26 mouse cellular contexts compared by ENCODE assay signal in the genomic region with DNA sequence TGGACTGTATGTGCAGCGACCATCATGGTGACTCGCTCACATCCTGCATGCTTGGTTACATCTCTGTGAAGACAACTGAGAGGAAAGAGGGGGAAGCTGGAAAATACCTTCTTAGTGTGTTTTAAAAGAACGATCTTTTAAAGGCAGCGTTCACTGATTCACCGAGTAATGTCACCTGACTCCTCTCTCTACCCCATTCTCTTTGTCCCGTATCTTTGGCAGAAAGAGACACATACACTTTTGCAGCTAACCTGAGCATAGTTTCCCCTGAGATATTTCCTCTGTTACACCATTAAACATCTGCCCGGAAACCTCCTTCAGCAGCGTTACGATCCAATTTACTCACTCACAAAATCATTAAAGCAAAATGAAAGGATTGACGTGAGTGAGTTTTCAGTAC.
DNase-seq lines count a peak whose midpoint lies in the region; ATAC-seq and TF ChIP-seq lines count a peak whose summit lies in the region.
"Had no signal": no experiment of that assay in that cellular context is flagged by ENCODE, and none has a peak within 500 bp of the region (broad histone marks: within the 10 kb centered on the region; RNA-seq: fewer than 3 reads in every experiment).

No protein-coding gene starts in this region.

- DNase-seq in forebrain, postnatal 0 days: no peak
- peak; percentile 25 for DNase-seq in 416B (ENCODE audit: low read depth)
- DNase-seq in hindbrain, postnatal 0 days (ENCODE audit: low spot score): peak; percentile 6
- DNase-seq in midbrain, postnatal 0 days (ENCODE audit: low spot score): peak; percentile 12
- DNase-seq in layer of hippocampus, adult 8-10 months (ENCODE audit: low spot score in 2 of 2): no peak
- DNase-seq in gastrocnemius, postnatal 4 days (ENCODE audit: low spot score in 2 of 2): no peak
- no peak for DNase-seq in ovary, adult 18-20 months (ENCODE audit: low spot score)
- DNase-seq: adrenal gland, postnatal 14 days; cerebellum, adult 8-10 months; cerebellum, postnatal 36 days; embryo, embryonic 11 days; gastrocnemius, postnatal 25 days; heart, adult 2 months; heart, postnatal 14 days; kidney, adult 2 months; kidney, postnatal 14 days; liver, postnatal 0 days; lung, postnatal 10 days; thymus, adult 2 months had no signal

- H3K4me2 ChIP-seq in forebrain, postnatal 0 days (ENCODE audit: low read depth): 0 out of 2 replicates have a peak overlapping the region, but pooled peaks have one; percentile 8
- H3K4me2 ChIP-seq in forebrain, embryonic 12.5 days: no peak overlapping the region
- peak overlapping the region; percentile 24 for H3K4me2 ChIP-seq in hindbrain, postnatal 0 days (ENCODE audit: low read depth, low read length)
- peak overlapping the region; percentile 38 for H3K4me2 ChIP-seq in midbrain, postnatal 0 days (ENCODE audit: low read depth, low read length, poor library complexity, severe bottlenecking)
- H3K4me2 ChIP-seq: heart, embryonic 13.5 days; limb, embryonic 12.5 days; liver, embryonic 11.5 days had no signal

- peak overlapping the region; percentile 10; the same call in 1 of the 2 replicates for H3K9ac ChIP-seq in forebrain, postnatal 0 days
- no peak overlapping the region for H3K9ac ChIP-seq in forebrain, embryonic 12.5 days
- 0 out of 2 replicates have a peak overlapping the region, but pooled peaks have one; percentile 6 for H3K9ac ChIP-seq in hindbrain, postnatal 0 days (replicated peaks; ENCODE audit: low read length)
- H3K9ac ChIP-seq in midbrain, postnatal 0 days (replicated peaks; ENCODE audit: low read length, poor library complexity, severe bottlenecking): peak overlapping the region; percentile 52; the same call in 1 of the 2 replicates
- H3K9ac ChIP-seq: heart, embryonic 13.5 days; limb, embryonic 12.5 days; liver, postnatal 0 days had no signal

- H3K27me3 ChIP-seq in forebrain, postnatal 0 days (ENCODE audit: insufficient read depth, low read length): no peaks in the 10 kb centered on the region
- no peaks in the 10 kb centered on the region for H3K27me3 ChIP-seq in forebrain, embryonic 12.5 days
- H3K27me3 ChIP-seq in hindbrain, postnatal 0 days (ENCODE audit: insufficient read depth, low read length): no peaks in the 10 kb centered on the region
- H3K27me3 ChIP-seq in midbrain, postnatal 0 days (ENCODE audit: insufficient read depth, low read length): no peaks in the 10 kb centered on the region
- H3K27me3 ChIP-seq: heart, embryonic 13.5 days; limb, embryonic 12.5 days had no signal

- H3K4me3 ChIP-seq in forebrain, postnatal 0 days (ENCODE audit: low read depth, low read length): no peak overlapping the region
- no peak overlapping the region for H3K4me3 ChIP-seq in forebrain, embryonic 12.5 days (replicated peaks)
- H3K4me3 ChIP-seq in hindbrain, postnatal 0 days (ENCODE audit: low read length): peak overlapping the region; percentile 0
- peak overlapping the region; percentile 25 for H3K4me3 ChIP-seq in midbrain, postnatal 0 days (ENCODE audit: low read depth, low read length)
- H3K4me3 ChIP-seq: heart, adult 2 months; heart, embryonic 13.5 days; limb, embryonic 12.5 days had no signal

- H3K4me1 ChIP-seq in forebrain, postnatal 0 days (ENCODE audit: insufficient read depth): no peaks in the 10 kb centered on the region
- no peaks in the 10 kb centered on the region for H3K4me1 ChIP-seq in forebrain, embryonic 12.5 days
- no peaks in the 10 kb centered on the region for H3K4me1 ChIP-seq in hindbrain, postnatal 0 days (ENCODE audit: insufficient read depth, low read length)
- H3K4me1 ChIP-seq in midbrain, postnatal 0 days (ENCODE audit: insufficient read depth, low read length): no peaks in the 10 kb centered on the region
- H3K4me1 ChIP-seq: heart, embryonic 13.5 days; limb, embryonic 12.5 days had no signal

- no peaks in the 10 kb centered on the region for H3K36me3 ChIP-seq in forebrain, postnatal 0 days (ENCODE audit: insufficient read depth)
- H3K36me3 ChIP-seq in forebrain, embryonic 12.5 days (replicated peaks): no peaks in the 10 kb centered on the region
- H3K36me3 ChIP-seq in hindbrain, postnatal 0 days (ENCODE audit: insufficient read depth, low read length): no peaks in the 10 kb centered on the region
- no peaks in the 10 kb centered on the region for H3K36me3 ChIP-seq in midbrain, postnatal 0 days (ENCODE audit: insufficient read depth, low read length)
- H3K36me3 ChIP-seq: heart, embryonic 13.5 days; limb, embryonic 12.5 days had no signal

- no peak overlapping the region for H3K27ac ChIP-seq in forebrain, postnatal 0 days (ENCODE audit: low read depth, low read length)
- no peak overlapping the region for H3K27ac ChIP-seq in forebrain, embryonic 12.5 days
- H3K27ac ChIP-seq in hindbrain, postnatal 0 days: no peak overlapping the region
- H3K27ac ChIP-seq in midbrain, postnatal 0 days (ENCODE audit: low read depth, low read length): no peak overlapping the region
- H3K27ac ChIP-seq: heart, adult 2 months; heart, embryonic 13.5 days; limb, embryonic 12.5 days; stomach, postnatal 0 days had no signal

- WGBS in forebrain, postnatal 0 days: 68% methylated on average over 10 of the region's 10 CpGs
- whole genome bisulfite sequencing in forebrain, embryonic 12.5 days: 81% methylated on average over 10 of the region's 10 CpGs
- 46% methylated on average over 10 of the region's 10 CpGs for WGBS in hindbrain, postnatal 0 days
- 38% methylated on average over 10 of the region's 10 CpGs for WGBS in midbrain, postnatal 0 days

- no peaks in the 10 kb centered on the region for H3K9me3 ChIP-seq in forebrain, postnatal 0 days (ENCODE audit: low read length)
- no peaks in the 10 kb centered on the region for H3K9me3 ChIP-seq in forebrain, embryonic 12.5 days
- no peaks in the 10 kb centered on the region for H3K9me3 ChIP-seq in hindbrain, postnatal 0 days (ENCODE audit: low read length)
- H3K9me3 ChIP-seq in midbrain, postnatal 0 days (ENCODE audit: low read length): no peaks in the 10 kb centered on the region
- H3K9me3 ChIP-seq: heart, embryonic 13.5 days; limb, embryonic 12.5 days had no signal

- TF ChIP-seq CTCF in forebrain, postnatal 0 days (IDR thresholded peaks at IDR 0.05; ENCODE audit: low read depth): no peak
- TF ChIP-seq CTCF in hindbrain, postnatal 0 days (IDR thresholded peaks at IDR 0.05; ENCODE audit: low read depth): no peak
- no peak for TF ChIP-seq CTCF in midbrain, postnatal 0 days (IDR thresholded peaks at IDR 0.05)

- ATAC-seq in forebrain, postnatal 0 days: no peak
- ATAC-seq in forebrain, embryonic 12.5 days (ENCODE audit: low FRiP score): no peak
- 0 out of 2 replicates have a peak, but pooled peaks have one; percentile 29 for ATAC-seq in hindbrain, postnatal 0 days
- no peak for ATAC-seq in midbrain, postnatal 0 days (ENCODE audit: low FRiP score)
- ATAC-seq: CD4-positive, CD25-positive, alpha-beta regulatory T cell, adult 4 months; forebrain, embryonic 16.5 days; liver, postnatal 0 days had no signal

Comparison
In these comparisons a context has a peak if more than half of its experiments do, and no peak if none do; other contexts are left out.
1. DNase-seq: peak in 416B (single experiment), hindbrain, postnatal 0 days (single experiment) and midbrain, postnatal 0 days (single experiment); none in forebrain, postnatal 0 days (single experiment), layer of hippocampus, adult 8-10 months (0 of 2), gastrocnemius, postnatal 4 days (0 of 2) and ovary, adult 18-20 months (single experiment).
2. H3K4me3 ChIP-seq: peak in hindbrain, postnatal 0 days (single experiment) and midbrain, postnatal 0 days (single experiment); none in forebrain, postnatal 0 days (single experiment) and forebrain, embryonic 12.5 days (single experiment).